Mouse (Mus musculus): ENCODE measurements around the gene Arhgap10.

DNA sequence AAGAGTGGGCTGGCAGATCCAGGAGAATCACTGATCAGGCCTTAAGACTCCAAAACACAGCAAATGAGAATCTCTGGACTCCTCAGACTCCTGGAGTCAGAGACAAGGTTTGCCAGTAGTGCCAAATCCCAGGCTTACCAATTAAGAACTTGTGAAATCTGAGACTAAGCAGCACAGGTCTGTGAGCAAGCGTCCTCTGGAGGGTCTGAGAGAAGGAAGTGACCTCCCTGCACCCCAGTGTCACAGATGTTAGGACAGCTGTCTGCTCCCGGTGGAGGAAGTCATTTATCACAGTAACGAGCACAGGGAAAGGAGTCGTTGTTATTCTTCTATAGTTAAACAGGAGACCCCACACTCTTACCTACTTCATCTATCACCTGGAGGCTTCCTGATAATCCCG, 101.0 kb downstream of the Arhgap10 start:
- TF ChIP-seq EP300 (IDR thresholded peaks at IDR 0.05; ENCODE audit: low read depth) (no peak), CTCF (IDR thresholded peaks at IDR 0.05; ENCODE audit: low read depth) (no peak)

Measured in liver, postnatal 0 days (tissue).